ENCODE assay signal across 8 mouse cellular contexts in the genomic region with DNA sequence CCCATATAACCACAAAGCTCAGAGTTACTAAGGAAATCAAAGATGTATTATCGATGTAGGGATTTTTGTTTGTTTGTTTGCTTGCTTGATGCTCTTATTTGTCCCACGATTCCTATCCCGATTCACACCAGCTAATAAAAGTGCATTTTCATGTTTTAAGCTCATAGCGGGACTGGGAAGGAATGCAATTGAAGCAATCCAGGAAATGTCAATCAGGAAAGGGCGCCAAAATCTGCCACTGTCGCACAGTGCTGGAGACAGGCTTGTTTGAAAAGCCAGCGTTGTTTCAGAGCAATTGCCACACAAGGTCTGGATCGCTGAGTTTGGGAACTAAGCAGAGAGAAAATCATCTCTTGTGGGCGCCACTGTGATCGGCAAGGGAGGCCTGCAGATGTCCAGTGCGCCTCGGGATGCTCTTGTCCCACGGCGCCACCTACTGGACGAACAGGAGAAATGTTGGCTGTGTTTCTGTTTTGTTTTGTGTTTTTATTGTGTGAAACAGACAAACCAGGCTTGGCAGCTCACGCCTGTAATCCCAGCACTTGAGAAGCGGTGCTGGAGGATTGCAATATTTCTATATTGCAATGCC. TPM values are rescaled to one million over a fixed set of nuclear protein-coding genes. Genes with fewer than 3 reads are reported as not detected.
DNase-seq lines count a peak whose midpoint lies in the region; ATAC-seq lines count a peak whose summit lies in the region.

No protein-coding gene starts in this region.

- H3K36me3 ChIP-seq in hindbrain, embryonic 13.5 days: no peaks in the 10 kb centered on the region

- H3K9ac ChIP-seq in hindbrain, embryonic 13.5 days: peak overlapping the region; percentile 60

- peak; percentile 87 for DNase-seq in MN1 (ENCODE audit: low spot score)
- DNase-seq in cerebellum, adult 8-10 months: peak; percentile 59
- DNase-seq in frontal cortex, postnatal 10 days (ENCODE audit: low spot score in 2 of 2): peak; percentile 27 to 65
- DNase-seq in layer of hippocampus, postnatal 36 days: peak; percentile 66 to 69
- peak; percentile 67 for DNase-seq in lung, postnatal 25 days (ENCODE audit: low spot score)
- DNase-seq in retina, embryonic 14.5 days (ENCODE audit: low spot score): peak; percentile 87
- DNase-seq in thymus, postnatal 4 days: peak; percentile 84

- no peaks in the 10 kb centered on the region for H3K9me3 ChIP-seq in hindbrain, embryonic 13.5 days

- H3K27ac ChIP-seq in hindbrain, embryonic 13.5 days: peak overlapping the region; percentile 60

- no peak; the same call in 1 of the 2 replicates for ATAC-seq in hindbrain, embryonic 13.5 days (ENCODE audit: low FRiP score)

- H3K4me2 ChIP-seq in hindbrain, embryonic 13.5 days: peak overlapping the region; percentile 56

- WGBS in hindbrain, embryonic 13.5 days: 2% methylated on average over 17 of the region's 17 CpGs

- H3K27me3 ChIP-seq in hindbrain, embryonic 13.5 days: no peaks in the 10 kb centered on the region

- H3K4me3 ChIP-seq in hindbrain, embryonic 13.5 days: peak overlapping the region; percentile 31

- peaks cover 41% of the 10 kb centered on the region for H3K4me1 ChIP-seq in hindbrain, embryonic 13.5 days (replicated peaks)

RNA-seq across cellular contexts. Expression of a gene that starts 26.3 kb away (rescaled TPM):
- polyA plus RNA-seq in hindbrain, embryonic 13.5 days (2015; fragmentation: Nextera tagmentation; extraction: Ambion mirVana): 13.8 and 17.9 TPM in 2 replicates
- total RNA-seq in layer of hippocampus, postnatal 36 days (2021): 10 to 100 TPM; 72.5 to 80.1 TPM
